Mouse (Mus musculus): ENCODE measurements around the gene Arl8b.

The Arl8b gene

DNA sequence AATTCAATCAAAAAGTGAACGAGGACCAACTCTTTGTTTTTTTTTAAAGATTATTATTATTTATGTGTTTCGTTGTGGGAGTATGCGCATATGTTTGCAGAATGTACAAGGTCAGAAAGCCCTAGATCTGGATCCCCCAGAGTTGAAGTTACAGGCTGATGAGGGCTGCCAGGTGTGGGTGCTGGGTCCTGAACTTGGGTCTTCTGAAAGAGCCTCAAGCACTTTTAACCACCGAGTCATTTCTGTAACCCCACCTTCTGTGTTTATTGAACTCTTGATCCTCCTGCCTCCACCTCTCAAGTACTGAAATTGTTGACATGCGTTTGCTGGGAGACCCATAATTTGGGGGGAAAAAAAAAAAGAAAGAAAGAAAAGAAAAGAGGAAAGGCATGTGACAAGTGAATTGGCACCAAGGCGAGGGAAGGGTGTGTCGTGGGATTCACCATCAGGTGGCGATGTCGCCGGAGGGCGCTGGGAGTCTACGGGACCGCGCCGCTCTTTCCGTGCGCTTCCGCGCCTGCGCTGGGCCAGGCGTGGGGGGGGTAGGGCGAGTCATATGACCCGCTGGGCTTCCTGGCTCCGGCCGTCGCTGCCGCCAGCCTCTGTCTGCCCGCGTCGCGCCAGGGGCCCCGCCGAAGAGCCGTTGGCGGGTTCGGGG lies at the start of gene Arl8b:
Arl8b (plus strand) TSS at position 574 of the 658 bp plus-strand sequence.
- peak; percentile 93 for DNase-seq (ENCODE audit: low spot score)

DNA sequence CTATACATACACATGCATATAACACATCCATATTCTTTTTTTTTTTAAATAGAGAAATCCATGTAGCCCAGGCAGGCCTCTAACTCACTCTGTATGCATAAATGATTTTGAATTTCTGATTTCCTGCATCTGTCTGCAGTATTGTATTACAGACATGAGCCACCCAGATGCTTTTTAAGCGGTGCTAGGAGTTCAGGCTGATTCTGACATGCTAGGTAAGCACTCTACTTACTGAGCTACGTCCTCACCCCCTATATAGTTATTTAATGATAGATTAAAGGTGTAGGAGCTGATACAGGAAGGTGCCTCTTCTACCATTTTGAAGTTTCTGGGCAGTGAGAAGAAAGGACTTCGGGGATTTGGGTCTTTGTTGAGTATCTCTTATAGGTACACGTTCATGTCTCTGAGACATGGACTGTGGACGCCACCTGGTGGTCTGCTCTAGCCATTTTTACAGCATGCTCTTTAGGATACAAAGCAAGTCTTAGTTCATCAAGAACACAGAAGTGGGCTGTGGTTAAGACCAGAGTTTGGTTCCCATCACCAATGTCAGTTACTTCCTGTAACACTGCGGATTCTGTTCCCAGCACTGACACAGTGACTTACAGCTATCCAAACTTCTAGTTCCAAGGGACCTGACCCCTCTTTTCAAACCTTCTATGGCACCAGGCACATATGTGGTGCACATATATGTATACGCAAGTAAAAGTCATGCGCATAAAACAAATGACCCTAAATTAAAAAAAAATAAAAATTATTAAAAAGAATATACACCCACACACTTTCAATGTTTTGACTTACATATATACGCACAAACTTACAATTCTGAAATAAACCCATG lies 46.8 kb upstream of the Arl8b start:
- DNase-seq (ENCODE audit: low spot score) = peak; percentile 32

DNA sequence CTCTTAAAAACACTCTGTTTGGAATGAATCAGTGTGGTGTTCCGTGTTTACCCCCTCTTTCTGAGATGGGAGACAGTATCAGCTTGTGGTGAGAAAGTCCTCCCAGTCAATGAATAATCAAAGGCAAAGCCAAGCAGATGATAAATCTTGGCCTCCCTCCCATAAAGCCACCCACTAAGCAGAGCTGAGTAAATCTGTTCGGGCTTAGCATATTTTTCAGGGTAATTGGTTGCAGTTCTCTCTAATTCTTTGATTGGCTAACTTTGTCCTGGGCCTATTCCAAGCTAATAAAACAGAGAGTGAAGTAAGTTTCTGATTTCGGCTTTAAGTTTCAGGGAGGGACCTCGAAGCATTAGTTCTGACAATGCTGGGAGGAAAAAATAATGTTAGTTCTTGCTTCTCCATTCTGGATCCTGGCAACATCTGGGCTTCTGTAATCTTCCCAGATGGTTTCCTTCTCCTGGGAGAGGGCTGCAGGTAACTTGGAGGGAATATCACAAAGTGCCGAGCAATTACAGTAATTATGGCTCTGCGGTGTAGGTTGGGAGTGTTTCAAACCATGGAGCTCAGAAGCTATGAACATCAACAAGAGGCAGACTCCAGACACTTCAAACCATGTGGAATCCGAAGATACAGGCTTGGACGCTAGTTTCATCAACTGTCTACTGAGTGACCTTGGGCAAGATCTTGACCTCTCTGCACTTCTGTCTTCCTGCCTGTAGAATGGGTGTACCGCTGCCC lies 44.3 kb upstream of the Arl8b start:
- DNase-seq (ENCODE audit: low spot score) = no peak

DNA sequence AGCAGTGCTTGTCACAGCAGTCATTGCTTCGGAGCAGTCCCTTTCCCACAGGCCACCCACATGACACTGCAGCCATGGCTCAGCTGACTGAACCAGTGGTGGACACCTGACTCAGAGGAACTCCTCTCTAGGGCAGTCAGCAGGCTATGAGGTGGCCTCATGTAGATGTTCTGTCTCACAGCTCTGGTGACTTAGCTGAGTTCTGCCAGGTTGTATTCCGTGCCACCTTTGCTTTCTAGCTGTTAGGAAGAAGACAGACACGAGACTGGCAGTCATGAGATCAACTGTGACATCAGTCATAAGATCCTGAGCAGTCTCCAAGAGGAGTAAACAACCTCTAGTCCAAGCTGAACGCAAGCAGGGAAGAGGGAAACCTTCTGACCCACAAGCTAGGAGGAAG lies 42.3 kb upstream of the Arl8b start:
- no peak for DNase-seq (ENCODE audit: low spot score)

DNA sequence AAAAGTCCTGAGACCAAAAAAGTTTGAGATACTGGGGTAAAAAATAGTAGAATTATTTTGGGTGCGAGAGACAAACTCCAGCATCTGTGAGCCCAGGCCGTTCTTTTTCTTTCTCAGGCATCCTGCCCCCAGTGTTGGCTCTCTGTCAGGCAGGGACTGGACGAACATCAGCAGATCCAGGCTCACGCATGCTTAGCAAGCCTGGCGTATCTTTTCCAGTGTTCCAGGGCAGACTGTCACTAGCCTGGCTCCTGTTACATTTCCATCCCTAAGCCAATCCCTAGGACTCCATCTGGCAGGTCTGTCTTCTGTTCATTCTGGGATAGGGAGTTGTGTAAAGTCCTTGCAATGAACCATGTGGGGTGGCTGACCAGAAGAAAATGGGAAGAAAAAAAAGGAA lies 39.2 kb upstream of the Arl8b start:
- DNase-seq (ENCODE audit: low spot score) = no peak

DNA sequence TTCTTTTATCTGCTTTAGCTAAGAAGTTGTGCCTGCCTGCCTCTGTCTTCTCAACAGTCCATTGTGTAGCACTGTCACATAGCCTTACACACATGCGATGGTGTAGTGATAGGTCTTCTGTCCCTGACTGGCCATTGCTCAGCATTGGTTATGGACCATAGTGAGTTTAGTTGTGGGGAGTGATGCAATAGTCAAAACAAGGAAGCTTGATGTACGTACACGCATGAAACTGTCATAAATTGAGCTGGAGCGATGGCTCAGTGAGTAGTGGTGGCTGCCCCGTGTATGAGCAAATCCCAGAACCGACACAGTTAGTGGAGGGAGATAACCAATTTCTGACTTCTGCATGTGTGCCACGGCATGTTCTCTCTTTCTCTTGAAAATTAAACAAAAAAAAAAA lies 31.6 kb upstream of the Arl8b start:
- DNase-seq (ENCODE audit: low spot score) = no peak

DNA sequence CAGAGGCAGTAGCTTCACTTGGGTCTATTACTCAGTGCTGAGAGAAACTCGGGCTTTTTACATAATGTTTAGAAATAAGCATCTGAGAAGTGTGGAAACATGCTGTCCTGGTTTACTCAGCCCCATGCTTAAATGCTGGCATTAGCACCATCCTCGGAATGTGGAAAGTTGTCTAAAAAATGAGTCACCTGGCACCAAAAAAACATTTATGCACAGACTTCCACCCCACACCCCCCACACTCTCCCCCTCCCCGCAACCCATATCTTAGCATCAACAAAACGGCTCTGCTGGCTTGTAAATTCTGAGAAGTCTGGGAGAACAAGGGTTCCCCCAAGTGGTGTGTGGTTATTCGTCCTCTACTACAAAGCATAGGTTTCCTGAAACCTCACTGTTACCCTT lies 30.5 kb upstream of the Arl8b start:
- no peak for DNase-seq (ENCODE audit: low spot score)

DNA sequence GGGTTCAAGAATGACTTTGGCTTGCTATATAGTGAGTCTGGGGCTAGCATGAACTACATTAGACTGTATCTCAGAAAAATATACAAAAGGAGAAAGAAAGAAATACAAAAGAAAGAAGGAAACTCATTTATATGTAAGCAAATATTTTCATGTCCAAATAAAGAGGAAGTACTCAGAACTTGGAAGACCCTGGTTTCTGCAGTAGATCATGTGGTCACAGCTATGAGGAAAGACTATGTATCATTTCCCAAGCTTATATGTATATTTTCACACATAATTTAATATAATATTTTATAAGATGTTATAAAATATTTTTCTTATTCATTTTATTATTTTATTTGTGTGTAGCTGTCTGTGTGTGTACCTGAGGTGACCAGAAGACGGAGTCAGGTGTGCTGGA lies 29.4 kb upstream of the Arl8b start:
- DNase-seq (ENCODE audit: low spot score) = no peak

DNA sequence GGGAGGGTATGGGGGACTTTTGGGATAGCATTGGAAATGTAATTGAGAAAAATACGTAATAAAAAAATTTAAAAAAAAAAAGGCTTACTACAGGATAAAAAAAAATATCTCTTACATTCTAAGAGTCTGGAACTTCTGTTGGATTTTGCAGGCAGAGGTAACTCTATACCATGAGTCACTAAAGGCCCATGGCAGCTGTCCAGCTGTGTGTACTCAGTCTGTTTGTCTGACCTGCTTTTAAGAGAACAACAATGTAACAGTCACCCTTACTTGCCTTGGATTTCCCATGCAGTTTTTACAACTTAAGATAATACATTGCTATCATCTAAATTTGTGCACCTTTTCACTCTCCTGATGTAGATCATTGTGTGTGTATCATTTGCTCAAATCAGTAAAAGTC lies 28.5 kb upstream of the Arl8b start:
- no peak for DNase-seq (ENCODE audit: low spot score)

DNA sequence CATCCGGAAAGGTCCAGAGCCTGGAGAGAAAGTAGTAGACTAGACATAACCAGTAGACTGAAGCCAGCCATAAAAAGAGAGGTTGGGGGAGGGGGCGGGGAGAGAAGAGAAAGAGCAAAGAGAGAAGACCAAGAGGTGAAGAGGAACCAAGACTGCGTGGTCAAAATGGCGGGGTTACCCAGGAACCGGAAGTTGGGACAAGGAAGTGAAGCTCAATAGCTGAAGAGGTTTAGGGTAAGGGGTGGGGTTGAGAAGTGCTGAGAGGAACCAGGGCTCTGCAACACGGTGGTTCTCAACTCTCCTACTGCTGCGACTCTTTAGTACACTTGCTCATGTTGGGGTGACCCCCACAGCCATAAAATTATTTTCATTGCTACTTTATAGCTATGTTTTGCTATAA lies 27.0 kb upstream of the Arl8b start:
- no peak for DNase-seq (ENCODE audit: low spot score)

DNA sequence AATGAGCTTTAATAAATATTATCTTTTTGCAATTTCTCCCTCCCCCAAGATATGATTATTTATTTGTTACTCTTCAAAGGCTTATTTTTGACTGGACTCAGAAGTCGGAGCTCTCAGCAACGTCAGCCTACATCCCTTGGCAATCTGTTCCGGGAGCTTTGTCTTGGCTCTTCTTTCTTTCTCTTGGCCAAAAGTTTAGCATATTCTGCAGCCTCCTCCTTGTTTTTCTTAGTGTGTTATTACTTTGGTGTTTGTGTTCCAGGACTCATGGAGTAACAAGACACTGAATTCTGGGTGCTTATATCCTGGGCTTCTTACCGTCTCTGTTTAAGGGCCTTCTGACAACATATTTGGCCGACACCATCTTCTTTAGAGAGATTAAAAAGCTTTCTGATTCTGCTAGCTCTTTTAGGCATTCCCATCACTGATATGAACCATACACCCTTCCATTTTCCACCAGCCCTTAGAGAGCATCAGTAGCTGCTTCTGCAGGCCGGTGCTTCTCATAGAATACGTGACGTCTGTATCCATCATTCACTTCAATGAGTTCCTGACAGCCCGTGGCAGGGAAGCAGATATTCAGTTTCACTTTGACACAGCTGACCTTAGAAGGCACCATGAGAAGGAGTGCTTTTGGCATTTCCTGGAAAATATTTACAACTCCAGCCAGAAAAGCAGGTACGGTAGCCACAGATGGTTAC lies 23.8 kb upstream of the Arl8b start:
- DNase-seq (ENCODE audit: low spot score) = no peak

DNA sequence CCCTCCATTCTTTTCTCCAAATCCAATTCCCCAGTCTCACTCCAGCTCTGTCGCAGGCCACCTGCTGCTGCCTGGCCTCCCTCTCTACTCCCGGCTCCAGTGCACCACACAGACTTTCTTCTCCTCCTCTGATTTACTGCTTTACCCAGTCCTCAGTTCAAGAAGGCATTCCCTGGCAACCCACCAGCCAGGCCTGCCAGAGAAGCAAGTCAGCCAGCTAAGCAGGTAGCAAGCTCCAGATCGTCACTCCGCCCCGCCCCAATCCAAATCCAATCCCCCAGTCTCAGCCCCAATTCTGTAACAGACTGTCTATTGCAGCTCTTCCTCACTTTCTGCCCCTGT lies 23.2 kb upstream of the Arl8b start:
- no peak for DNase-seq (ENCODE audit: low spot score)

DNA sequence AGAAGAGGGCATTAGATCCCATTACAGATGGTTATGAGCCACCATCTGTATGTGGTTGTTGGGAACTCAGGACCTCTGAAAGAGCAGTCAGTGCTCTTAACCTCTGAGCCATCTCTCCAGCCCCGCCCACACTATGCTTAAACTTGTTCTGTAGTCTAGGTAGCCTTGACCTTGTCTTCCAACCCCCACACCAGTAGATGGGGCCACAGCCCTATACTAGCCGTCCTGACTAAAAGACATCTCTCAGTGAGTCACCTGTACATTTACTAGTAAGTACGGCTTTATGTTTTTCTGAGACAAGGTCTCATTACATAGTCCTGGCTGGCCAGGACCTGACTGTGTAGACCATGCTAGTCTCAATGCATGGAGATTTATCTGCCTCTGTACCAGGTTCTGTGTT lies 12.0 kb upstream of the Arl8b start:
- DNase-seq (ENCODE audit: low spot score) = no peak

DNA sequence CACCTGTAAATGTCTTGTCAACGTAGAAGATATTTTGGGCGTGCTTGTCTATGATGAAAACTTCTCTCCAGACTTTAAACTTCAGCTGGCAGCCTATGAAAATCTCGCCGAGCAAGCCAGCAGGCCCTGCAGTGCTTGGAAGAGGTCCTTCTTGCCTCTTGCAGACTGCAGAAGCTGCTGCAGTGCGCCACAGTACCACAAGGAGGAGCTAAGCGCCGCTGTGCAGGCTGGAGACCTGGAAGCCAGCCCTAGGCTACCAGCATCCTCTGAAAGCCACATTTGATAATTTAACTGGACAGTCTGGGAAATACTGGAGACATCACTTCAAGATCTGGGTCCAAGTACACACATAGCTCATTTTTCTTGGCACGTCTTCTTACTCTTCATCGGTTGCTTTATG lies 10.0 kb upstream of the Arl8b start:
- DNase-seq (ENCODE audit: low spot score) = peak; percentile 58

DNA sequence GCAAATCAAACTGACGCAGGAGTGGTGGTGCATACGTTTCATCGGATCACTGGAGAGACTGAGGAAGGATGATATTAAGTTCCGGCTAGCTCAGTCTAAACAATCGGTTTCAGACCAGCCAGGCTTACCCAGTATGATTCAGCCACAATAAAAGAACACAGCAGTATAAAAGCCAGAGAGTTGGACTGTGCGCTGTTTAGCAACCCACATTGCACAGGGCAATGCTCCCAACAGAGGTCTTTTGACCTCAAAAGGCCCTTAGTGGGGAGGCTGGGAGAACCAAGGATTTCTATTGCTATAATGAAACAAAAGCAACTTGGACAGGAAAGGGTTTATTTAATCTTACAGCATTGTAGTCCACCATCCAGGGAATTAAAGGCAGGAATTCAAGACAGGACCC lies 9.4 kb upstream of the Arl8b start:
- DNase-seq (ENCODE audit: low spot score) = no peak

DNA sequence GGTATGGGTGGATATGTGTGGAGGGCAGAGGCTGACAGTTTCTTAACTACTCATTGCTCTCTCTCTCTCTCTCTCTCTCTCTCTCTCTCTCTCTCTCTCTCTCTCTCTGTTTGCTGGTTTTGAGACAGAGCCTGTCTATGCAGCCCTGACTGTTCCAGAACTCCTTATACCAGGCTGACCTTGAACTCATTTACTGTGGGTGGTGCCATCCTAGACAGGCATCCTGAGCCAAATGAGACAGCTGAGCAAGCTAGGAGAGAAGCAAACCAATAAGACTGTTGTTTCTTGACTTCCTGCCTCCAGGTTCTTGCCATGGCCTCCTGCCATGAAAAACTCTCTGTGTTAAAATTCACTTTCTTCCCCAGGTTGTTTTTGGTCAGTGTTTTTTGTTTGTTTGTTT lies 6.6 kb upstream of the Arl8b start:
- no peak for DNase-seq (ENCODE audit: low spot score)

DNA sequence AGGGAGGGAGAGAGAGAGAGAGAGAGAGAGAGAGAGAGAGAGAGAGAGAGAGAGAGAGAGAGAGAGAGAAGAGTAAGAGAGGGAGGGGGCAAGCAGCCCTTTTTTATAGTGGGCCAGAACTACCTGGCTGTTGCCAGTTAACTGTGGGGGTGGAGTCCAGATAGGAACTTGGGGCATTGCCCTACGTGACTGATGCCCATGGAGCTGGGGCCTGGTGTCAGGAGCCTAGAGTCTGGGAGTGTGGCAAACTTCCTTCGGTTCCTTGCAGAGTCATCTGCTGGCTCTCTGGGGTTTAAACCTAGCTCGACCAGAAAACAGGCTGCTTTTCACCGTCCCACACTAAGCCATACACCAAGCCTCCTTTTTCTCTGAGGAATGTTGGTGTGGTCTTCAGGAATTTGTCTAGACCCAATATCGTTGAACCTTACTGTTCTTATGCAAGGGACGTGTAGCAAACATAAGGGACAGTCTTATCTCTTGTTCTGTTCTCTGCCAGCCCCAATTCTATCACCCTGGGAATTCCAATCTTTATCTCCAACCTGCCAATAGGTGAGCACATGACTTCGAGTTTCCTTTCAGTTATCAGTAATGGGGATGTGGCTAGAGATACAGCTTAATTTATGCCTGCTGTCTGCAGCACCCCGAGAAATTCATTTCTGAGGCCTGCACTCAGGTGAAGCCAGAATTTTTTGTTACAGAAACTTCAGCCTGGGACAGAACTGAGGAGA lies 5.2 kb upstream of the Arl8b start:
- peak; percentile 23 for DNase-seq (ENCODE audit: low spot score)

DNA sequence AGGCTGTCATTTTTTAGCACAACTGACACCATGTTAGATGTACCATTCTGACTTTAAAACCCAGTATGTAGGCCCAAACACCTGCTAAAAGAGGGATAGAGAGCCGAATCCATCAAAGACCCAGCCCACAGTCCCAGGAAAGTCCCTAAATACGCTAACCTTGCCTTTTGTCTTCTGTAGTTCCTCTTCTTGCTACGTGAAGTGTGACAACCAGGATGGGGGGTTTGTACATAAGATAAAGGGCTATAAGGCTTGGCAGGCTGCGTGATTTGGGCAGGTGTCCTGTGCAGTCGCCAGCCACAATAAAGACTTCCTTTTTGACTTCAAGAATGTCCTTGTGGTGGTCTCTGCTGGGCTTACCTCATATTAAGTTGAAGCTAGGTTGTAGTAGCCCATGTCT lies 4.5 kb upstream of the Arl8b start:
- DNase-seq (ENCODE audit: low spot score) = no peak

DNA sequence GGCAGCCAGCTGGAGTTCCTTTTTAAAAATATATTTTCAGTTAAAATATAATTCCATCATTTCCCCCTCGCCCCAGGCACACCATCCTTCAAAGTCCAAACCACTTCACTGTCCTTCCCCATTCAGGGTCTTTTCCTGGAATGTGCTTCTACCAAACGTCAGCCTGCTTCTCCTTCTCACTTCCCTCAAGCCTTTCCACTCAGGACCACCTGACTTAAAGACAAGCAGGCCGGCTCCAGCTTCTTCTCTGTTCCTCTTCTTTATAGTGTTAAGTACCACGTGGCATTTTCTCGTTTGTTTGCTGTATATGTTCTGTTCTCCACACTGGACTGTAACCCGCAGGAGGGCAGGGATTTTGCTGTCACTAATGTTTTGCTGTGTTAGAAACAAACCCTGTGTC lies 1.0 kb upstream of the Arl8b start:
- DNase-seq (ENCODE audit: low spot score) = no peak

DNA sequence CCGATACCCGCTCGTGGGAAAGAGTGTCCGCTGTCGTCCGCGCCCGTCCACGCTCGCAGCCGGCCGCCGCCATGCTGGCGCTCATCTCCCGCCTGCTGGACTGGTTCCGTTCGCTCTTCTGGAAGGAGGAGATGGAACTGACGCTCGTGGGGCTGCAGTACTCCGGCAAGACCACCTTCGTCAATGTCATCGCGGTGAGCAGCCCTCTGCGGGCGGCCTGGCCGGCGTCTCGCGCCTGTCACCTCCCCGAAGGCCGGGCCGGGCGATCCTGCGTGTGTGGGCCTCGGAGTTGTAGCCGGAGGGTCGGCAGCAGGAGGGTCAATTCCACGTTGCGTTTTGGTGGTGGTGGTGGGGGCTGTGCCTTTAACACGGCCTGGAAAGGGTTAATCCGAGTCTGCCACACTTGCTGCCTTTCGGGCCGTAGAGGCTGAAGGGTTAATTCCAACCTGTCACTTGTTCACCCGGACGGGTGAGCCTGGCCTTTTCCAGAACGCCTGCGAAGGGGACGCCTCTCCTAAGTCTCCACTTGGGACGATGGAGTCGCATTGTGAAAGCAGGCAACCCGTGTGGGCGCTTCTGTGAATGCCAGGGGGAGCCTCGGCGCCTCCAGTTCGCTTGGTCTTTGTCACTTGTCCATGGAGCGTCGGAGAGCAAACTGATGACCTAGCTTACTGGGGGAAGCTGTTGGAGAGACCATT lies 434 bp downstream of the Arl8b start:
- DNase-seq (ENCODE audit: low spot score) = peak; percentile 48

DNA sequence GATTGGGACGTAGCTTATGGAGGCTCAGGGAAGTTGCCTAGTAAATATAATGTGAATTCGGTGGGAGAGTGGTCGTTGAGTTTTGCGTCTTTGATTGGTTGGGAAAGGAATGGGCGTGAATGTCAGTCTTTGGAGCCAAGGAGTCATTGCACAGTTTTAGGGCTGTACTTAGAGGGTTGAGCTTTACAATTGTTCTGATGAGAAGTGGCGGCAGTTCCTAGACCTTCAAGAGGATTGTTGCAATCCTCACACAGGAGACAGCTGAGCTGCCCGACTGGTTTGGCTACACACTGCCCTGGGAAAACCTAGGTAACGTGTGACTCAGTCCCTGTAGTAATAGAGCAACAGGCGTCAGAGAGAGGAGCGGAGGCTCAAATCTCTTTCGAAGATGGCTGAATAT lies 1.2 kb downstream of the Arl8b start:
- peak; percentile 18 for DNase-seq (ENCODE audit: low spot score)
